Comparison of ENCODE assay signal across 8 mouse cellular contexts in the genomic region with DNA sequence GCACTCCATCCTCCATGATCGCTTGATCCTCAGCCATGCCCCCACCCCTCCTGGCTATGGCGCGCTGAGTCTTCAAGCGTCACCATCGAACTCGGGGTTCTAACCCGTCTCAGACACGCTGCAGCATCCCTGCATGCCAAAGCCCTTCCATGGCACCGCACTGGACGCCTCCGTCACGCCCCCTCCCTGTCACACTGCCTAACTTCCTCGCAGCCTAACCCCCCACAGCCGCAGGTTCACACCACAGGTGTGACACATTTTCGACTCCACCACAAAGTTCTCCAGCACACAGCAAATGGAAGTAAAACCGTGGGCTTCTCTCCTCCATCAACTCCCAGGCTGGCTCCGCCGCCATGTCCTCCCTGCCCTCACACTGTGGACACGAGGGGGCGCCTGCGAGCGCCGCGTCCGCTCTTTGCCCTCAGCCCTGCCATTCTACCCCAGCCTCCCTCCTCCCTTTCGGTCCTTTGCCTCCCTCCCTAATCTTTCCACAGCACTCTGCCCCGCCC. TPM values are rescaled to one million over a fixed set of nuclear protein-coding genes. Genes with fewer than 3 reads are reported as not detected.
A peak's percentile ranks its signal among the peaks of the same experiment; 100 is the strongest.
DNase-seq lines count a peak whose midpoint lies in the region; ATAC-seq and TF ChIP-seq lines count a peak whose summit lies in the region.

No protein-coding gene starts in this region.

- H3K27ac ChIP-seq in MEL (ENCODE audit: control insufficient read depth, low read depth, low read length) = no peak overlapping the region
- H3K27ac ChIP-seq in intestine, embryonic 15.5 days = peak overlapping the region; percentile 85
- peak overlapping the region; percentile 88 for H3K27ac ChIP-seq in liver, embryonic 16.5 days (ENCODE audit: low read length)

- H3K9ac ChIP-seq in MEL (ENCODE audit: control insufficient read depth, low read depth, low read length, poor library complexity, severe bottlenecking) = peak overlapping the region; percentile 26; the same call in 1 of the 2 replicates
- H3K9ac ChIP-seq in intestine, embryonic 15.5 days = peak overlapping the region; percentile 30
- H3K9ac ChIP-seq in liver, embryonic 16.5 days (ENCODE audit: low read depth, low read length) = peak overlapping the region; percentile 36

- H3K4me1 ChIP-seq in MEL (ENCODE audit: control insufficient read depth in 1 of 2, insufficient read depth in 2 of 2, low read length in 2 of 2) = peaks cover 0 to 3% of the 10 kb centered on the region in 2 experiments; a peak in 2 of 4 replicates
- H3K4me1 ChIP-seq in intestine, embryonic 15.5 days (replicated peaks) = peaks cover 26% of the 10 kb centered on the region
- H3K4me1 ChIP-seq in liver, embryonic 16.5 days (ENCODE audit: control insufficient read depth, low read depth, low read length) = peaks cover 22% of the 10 kb centered on the region

- no peak overlapping the region for H3ac ChIP-seq in C2C12 (ENCODE audit: control insufficient read depth, insufficient read length, low read depth)

- peak; percentile 73 for DNase-seq in MEL (ENCODE audit: low read depth, low spot score)
- DNase-seq in cerebellum, postnatal 25 days = peak; percentile 62 to 82
- peak; percentile 77 for DNase-seq in gastrocnemius, postnatal 14 days
- peak; percentile 63 for DNase-seq in neural tube, embryonic 10.5 days (ENCODE audit: extremely low spot score, low spot score)
- DNase-seq in thymus, postnatal 36 days = peak; percentile 73

- H3K4me2 ChIP-seq in intestine, embryonic 15.5 days (replicated peaks) = peak overlapping the region; percentile 87
- H3K4me2 ChIP-seq in liver, embryonic 16.5 days (ENCODE audit: low read depth, low read length) = peak overlapping the region; percentile 76

- TF ChIP-seq CTCF in C2C12 (IDR thresholded peaks at IDR 0.05; ENCODE audit: control insufficient read depth, insufficient read depth, insufficient read length) (peak; percentile 96), MEL (IDR thresholded peaks at IDR 0.05 in 2 of 3, conservative IDR thresholded peaks at IDR 0.05 in 1 of 3; ENCODE audit: control insufficient read depth in 1 of 3, insufficient read depth in 1 of 3, low read depth in 2 of 3, low read length in 3 of 3, poor library complexity in 1 of 3, severe bottlenecking in 1 of 3) (peak; percentile 86 to 95 (median 88))

- TF ChIP-seq EP300 in MEL (IDR thresholded peaks at IDR 0.05; ENCODE audit: low read depth in 1 of 2, low read length in 2 of 2) = no peak

- peaks cover 22% of the 10 kb centered on the region for H3K27me3 ChIP-seq in C2C12 (ENCODE audit: control insufficient read depth, insufficient read depth, insufficient read length)
- H3K27me3 ChIP-seq in MEL (ENCODE audit: control insufficient read depth in 1 of 2, insufficient read depth in 2 of 2, low read length in 2 of 2) = no peaks in the 10 kb centered on the region
- H3K27me3 ChIP-seq in intestine, embryonic 15.5 days (replicated peaks) = peaks cover 16% of the 10 kb centered on the region
- H3K27me3 ChIP-seq in liver, embryonic 16.5 days (ENCODE audit: control insufficient read depth, insufficient read depth, low read depth, low read length) = peaks cover 8% of the 10 kb centered on the region

- TF ChIP-seq RAD21 in MEL (IDR thresholded peaks at IDR 0.05; ENCODE audit: low read depth, low read length) = peak; percentile 29; the same call in 1 of the 2 replicates

- ATAC-seq in intestine, embryonic 15.5 days = peak; percentile 41
- ATAC-seq in liver, embryonic 16.5 days (ENCODE audit: low read depth) = peak; percentile 35

- no peak for TF ChIP-seq POLR2A in MEL (IDR thresholded peaks at IDR 0.05; ENCODE audit: control insufficient read depth in 1 of 2, insufficient read depth in 1 of 2, low read depth in 1 of 2, low read length in 2 of 2, poor library complexity in 1 of 2)

- H3K36me3 ChIP-seq in C2C12 (ENCODE audit: control insufficient read depth, insufficient read depth) (no peaks in the 10 kb centered on the region), MEL (ENCODE audit: control insufficient read depth in 1 of 2, insufficient read depth in 2 of 2, low read length in 2 of 2) (peaks cover 0 to 2% of the 10 kb centered on the region in 2 experiments; a peak in 1 of 4 replicates)
- H3K36me3 ChIP-seq in intestine, embryonic 15.5 days = no peaks in the 10 kb centered on the region
- peaks cover 8% of the 10 kb centered on the region for H3K36me3 ChIP-seq in liver, embryonic 16.5 days (ENCODE audit: control insufficient read depth, insufficient read depth)

- intact Hi-C loops in gastrocnemius, postnatal 14 days (cut with DNase I; ENCODE audit: low total_unique reads) = loop anchor here (5.0 kb wide), 1 partner anchor 118 kb away; no protein-coding TSS in a partner anchor

- no peaks in the 10 kb centered on the region for H3K9me3 ChIP-seq in MEL (replicated peaks; ENCODE audit: insufficient read depth, low read length)
- H3K9me3 ChIP-seq in intestine, embryonic 15.5 days = no peaks in the 10 kb centered on the region
- no peaks in the 10 kb centered on the region for H3K9me3 ChIP-seq in liver, embryonic 16.5 days (replicated peaks; ENCODE audit: control insufficient read depth, low read length)

- H3K79me2 ChIP-seq in C2C12 (ENCODE audit: control insufficient read depth, insufficient read depth) (no peaks in the 10 kb centered on the region), MEL (ENCODE audit: control insufficient read depth, insufficient read depth, low read length, poor library complexity) (peaks cover 3% of the 10 kb centered on the region; the same call in 1 of the 2 replicates)

- H3K79me3 ChIP-seq in C2C12 (ENCODE audit: low read depth) = no peaks in the 10 kb centered on the region

- H3K4me3 ChIP-seq in C2C12 (ENCODE audit: insufficient read depth, poor library complexity, severe bottlenecking) (no peak overlapping the region), MEL (ENCODE audit: control insufficient read depth in 1 of 2, insufficient read depth in 1 of 2, low read depth in 2 of 2, low read length in 2 of 2) (peak overlapping the region; percentile 45 to 52)
- peak overlapping the region; percentile 35 for H3K4me3 ChIP-seq in intestine, embryonic 15.5 days (replicated peaks)
- peak overlapping the region; percentile 57 for H3K4me3 ChIP-seq in liver, embryonic 16.5 days (ENCODE audit: low read depth, low read length)

- 3% methylated on average over 27 of the region's 27 CpGs for WGBS in intestine, embryonic 15.5 days
- WGBS in liver, embryonic 16.5 days (ENCODE audit: insufficient replicate concordance) = 2% methylated on average over 27 of the region's 27 CpGs

TF ChIP-seq in C2C12, 6 proteins besides CTCF, POLR2A, EP300 and RAD21 (continues in another document):
- no peak for TF ChIP-seq MAX (IDR thresholded peaks at IDR 0.05)
- no peak for TF ChIP-seq MYOD1 (IDR thresholded peaks at IDR 0.05; ENCODE audit: control insufficient read depth, insufficient read length, low read depth)
- TF ChIP-seq FOSL1 (IDR thresholded peaks at IDR 0.05; ENCODE audit: insufficient read depth, low read length, poor library complexity, severe bottlenecking) = no peak

TF ChIP-seq in MEL, 35 proteins besides CTCF, POLR2A, EP300 and RAD21 (continues in another document):
- TF ChIP-seq MAZ (IDR thresholded peaks at IDR 0.05; ENCODE audit: low read depth, low read length) (peak; percentile 58; the same call in 1 of the 2 replicates), SMC3 (IDR thresholded peaks at IDR 0.05; ENCODE audit: low read depth, low read length) (peak; percentile 81), E2F4 (IDR thresholded peaks at IDR 0.05; ENCODE audit: borderline replicate concordance, low read depth, low read length) (no peak)

RNA-seq across cellular contexts. Expression of a gene that starts 5.6 kb away (rescaled TPM):
- polyA plus RNA-seq in C2C12 (2012; fragmentation: generic; extraction: Trizol) = 0.81 TPM
- 7.0 and 7.7 TPM in 2 replicates for total RNA-seq in MEL (2012; rRNA removed)
- polyA plus RNA-seq in MEL (2012; ENCODE audit: insufficient read depth in 1 of 2, insufficient read length in 2 of 2, low read depth in 1 of 2, low replicate concordance in 2 of 2, missing spikeins in 1 of 2) = 10 to 100 TPM in 1 of 2 experiments, not detected in 1; 16.8 TPM
- 10 to 100 TPM in 1 of 2 experiments, 1 to 10 TPM in 1; 9.8 to 12.1 TPM for total RNA-seq in gastrocnemius, postnatal 14 days (2021)
- 1.4 TPM in 2 replicates for polyA plus RNA-seq in intestine, embryonic 15.5 days (2015; fragmentation: Nextera tagmentation; extraction: Ambion mirVana)
- polyA plus RNA-seq in liver, embryonic 16.5 days (2015; fragmentation: Nextera tagmentation; extraction: Ambion mirVana) = 0.81 and 1.3 TPM in 2 replicates

RNA-seq across cellular contexts. Expression of a gene that starts 12.7 kb away (rescaled TPM):
- polyA plus RNA-seq in C2C12 (2012; fragmentation: generic; extraction: Trizol) (0.02 TPM), MEL (2012; ENCODE audit: insufficient read depth in 1 of 2, insufficient read length in 2 of 2, low read depth in 1 of 2, low replicate concordance in 2 of 2, missing spikeins in 1 of 2) (not detected)
- not detected in 2 replicates for total RNA-seq in MEL (2012; rRNA removed)
- total RNA-seq in gastrocnemius, postnatal 14 days (2021) = 1 to 10 TPM; 2.9 to 5.6 TPM
- polyA plus RNA-seq in intestine, embryonic 15.5 days (2015; fragmentation: Nextera tagmentation; extraction: Ambion mirVana) = 0.15 and 0.33 TPM in 2 replicates
- polyA plus RNA-seq in liver, embryonic 16.5 days (2015; fragmentation: Nextera tagmentation; extraction: Ambion mirVana) = 4.3 and 6.2 TPM in 2 replicates

RNA-seq across cellular contexts. Expression of a gene that starts 17.1 kb away (rescaled TPM):
- polyA plus RNA-seq in C2C12 (2012; fragmentation: generic; extraction: Trizol) (0.08 TPM), MEL (2012; ENCODE audit: insufficient read depth in 1 of 2, insufficient read length in 2 of 2, low read depth in 1 of 2, low replicate concordance in 2 of 2, missing spikeins in 1 of 2) (not detected)
- total RNA-seq in MEL (2012; rRNA removed) = not detected in 2 replicates
- 10 to 100 TPM; 17.6 to 48.3 TPM for total RNA-seq in gastrocnemius, postnatal 14 days (2021)
- 0.52 and 0.85 TPM in 2 replicates for polyA plus RNA-seq in intestine, embryonic 15.5 days (2015; fragmentation: Nextera tagmentation; extraction: Ambion mirVana)
- polyA plus RNA-seq in liver, embryonic 16.5 days (2015; fragmentation: Nextera tagmentation; extraction: Ambion mirVana) = 5.2 and 9.7 TPM in 2 replicates

RNA-seq across cellular contexts. Expression of a gene that starts 24.9 kb away (rescaled TPM):
- 3.2 TPM for polyA plus RNA-seq in C2C12 (2012; fragmentation: generic; extraction: Trizol)
- 0.08 and 0.10 TPM in 2 replicates for total RNA-seq in MEL (2012; rRNA removed)
- under 1 TPM in 1 of 2 experiments, not detected in 1; 0.07 TPM for polyA plus RNA-seq in MEL (2012; ENCODE audit: insufficient read depth in 1 of 2, insufficient read length in 2 of 2, low read depth in 1 of 2, low replicate concordance in 2 of 2, missing spikeins in 1 of 2)
- 100 to 1,000 TPM; 127 to 310 TPM for total RNA-seq in gastrocnemius, postnatal 14 days (2021)
- 0.03 and 0.14 TPM in 2 replicates for polyA plus RNA-seq in intestine, embryonic 15.5 days (2015; fragmentation: Nextera tagmentation; extraction: Ambion mirVana)
- 0.05 and 0.13 TPM in 2 replicates for polyA plus RNA-seq in liver, embryonic 16.5 days (2015; fragmentation: Nextera tagmentation; extraction: Ambion mirVana)

RNA-seq across cellular contexts. Expression of a gene that starts 27.8 kb away (rescaled TPM):
- polyA plus RNA-seq in C2C12 (2012; fragmentation: generic; extraction: Trizol) (2.3 TPM), MEL (2012; ENCODE audit: insufficient read depth in 1 of 2, insufficient read length in 2 of 2, low read depth in 1 of 2, low replicate concordance in 2 of 2, missing spikeins in 1 of 2) (1 to 10 TPM in 1 of 2 experiments, not detected in 1; 5.5 TPM)
- total RNA-seq in MEL (2012; rRNA removed) = 3.4 and 4.0 TPM in 2 replicates
- total RNA-seq in gastrocnemius, postnatal 14 days (2021) = 1 to 10 TPM; 3.5 TPM
- polyA plus RNA-seq in intestine, embryonic 15.5 days (2015; fragmentation: Nextera tagmentation; extraction: Ambion mirVana) = 11.9 and 12.8 TPM in 2 replicates
- polyA plus RNA-seq in liver, embryonic 16.5 days (2015; fragmentation: Nextera tagmentation; extraction: Ambion mirVana) = 3.4 and 4.1 TPM in 2 replicates
